Mouse (Mus musculus) lung, postnatal 0 days (tissue): ENCODE data around the gene Pls1. TPM values are rescaled to one million over a fixed set of nuclear protein-coding genes. Genes with fewer than 3 reads are reported as not detected.

Experiments
- ATAC-seq: fragments of 200-750 bp; cut with Nextera tagmentation; 2 replicates; pipeline ENCODE4 v1.8.0; 2017; ENCODE audit warnings: moderate library complexity
- DNase-seq: peaks from one replicate; pipeline ENCODE4 v3.0.0-alpha.2; 2016; ENCODE audit warnings: low spot score
- H3K27ac ChIP-seq: fragments of 300-500 bp; sonication (generic); 2 replicates; pipeline ENCODE4 v1.5.1; 2014; ENCODE audit warnings: antibody characterized with exemption, mild to moderate bottlenecking, low read length, mixed read lengths
- H3K27me3 ChIP-seq: fragments of 300-500 bp; sonication (generic); replicated peaks from 2 replicates; pipeline ENCODE4 v1.6.1; 2014; ENCODE audit warnings: low read length, mixed read lengths; ENCODE audit not compliant: insufficient read depth
- H3K36me3 ChIP-seq: fragments of 300-500 bp; sonication (generic); 2 replicates; pipeline ENCODE4 v1.6.1; 2014; ENCODE audit warnings: low read length, mixed read lengths; ENCODE audit not compliant: insufficient read depth
- H3K4me1 ChIP-seq: fragments of 300-500 bp; sonication (generic); 2 replicates; pipeline ENCODE4 v1.6.1; 2014; ENCODE audit warnings: antibody characterized with exemption, low read depth, low read length, mixed read lengths; ENCODE audit not compliant: insufficient read depth
- H3K4me2 ChIP-seq: fragments of 300-500 bp; sonication (generic); replicated peaks from 2 replicates; pipeline ENCODE4 v1.6.1; 2014; ENCODE audit warnings: low read depth, mild to moderate bottlenecking, low read length, moderate library complexity, mixed read lengths
- H3K4me3 ChIP-seq: fragments of 300-500 bp; sonication (generic); 2 replicates; pipeline ENCODE4 v1.5.1; 2014; ENCODE audit warnings: low read depth, low read length
- H3K9ac ChIP-seq: fragments of 300-500 bp; sonication (generic); replicated peaks from 2 replicates; pipeline ENCODE4 v1.6.1; 2014; ENCODE audit warnings: low read depth, mild to moderate bottlenecking
- H3K9me3 ChIP-seq: fragments of 300-500 bp; sonication (generic); 2 replicates; pipeline ENCODE4 v1.6.1; 2016; ENCODE audit warnings: low read length, mixed read lengths
- CTCF ChIP-seq: IDR thresholded peaks from 2 replicates; pipeline ENCODE4 v1.5.1; 2016; ENCODE audit warnings: antibody characterized with exemption, mild to moderate bottlenecking
- EP300 ChIP-seq: IDR thresholded peaks from 2 replicates; pipeline ENCODE4 v1.6.1; 2016; ENCODE audit warnings: antibody characterized with exemption, mild to moderate bottlenecking, control low read depth
- WGBS: fragments of 180-500 bp; shearing (Covaris S2); extraction: QIAGEN DNeasy Blood & Tissue Kit; methylation state at CpG from one replicate; pipeline ENCODE4 v1.1.7; 2014; 5-methylcytosine and 5-hydroxymethylcytosine counted together
- polyA plus RNA-seq: library from polyadenylated mRNA; unstranded; fragments of >200 nt; fragmentation: Nextera tagmentation; extraction: Ambion mirVana; gene quantifications from 2 replicates; pipeline ENCODE4 v1.2.1, GENCODE M21; 2015

Gene Pls1
- polyA plus RNA-seq, 1 experiment from 2014 or later = 14.2 TPM

- no peak for ATAC-seq
Measured at GRCm38 (mm10) chr9:95763218-95763617, 81.9 kb downstream of the Pls1 start.

GRCm38 (mm10) chr9:95762228-95762627 lies 82.9 kb downstream of the Pls1 start:
- ATAC-seq = no peak
- 81% methylated on average over 3 of the region's 3 CpGs for WGBS

More at GRCm38 (mm10) chr9:95763218-95763617, 81.9 kb downstream of the Pls1 start:
- DNase-seq = no peak
- Histone ChIP-seq H3K4me1 (no peaks in the 10 kb centered on the region), H3K9me3 (no peaks in the 10 kb centered on the region), H3K27ac (no peak overlapping the region), H3K27me3 (no peaks in the 10 kb centered on the region), H3K9ac (no peak overlapping the region), H3K36me3 (no peaks in the 10 kb centered on the region), H3K4me2 (no peak overlapping the region), H3K4me3 (no peak overlapping the region)
- WGBS = 62% methylated on average over 4 of the region's 4 CpGs
- TF ChIP-seq EP300 (no peak), CTCF (no peak)

GRCm38 (mm10) chr9:95761381-95761780 lies 83.7 kb downstream of the Pls1 start:
- DNase-seq = no peak
- no peak for TF ChIP-seq EP300
- TF ChIP-seq CTCF = no peak
- 86% methylated on average over 8 of the region's 8 CpGs for WGBS
- H3K36me3 ChIP-seq = no peaks in the 10 kb centered on the region
- no peaks in the 10 kb centered on the region for H3K27me3 ChIP-seq
- H3K4me2 ChIP-seq = no peak overlapping the region
- H3K9me3 ChIP-seq = no peaks in the 10 kb centered on the region
- H3K4me1 ChIP-seq = no peaks in the 10 kb centered on the region
- no peak overlapping the region for H3K9ac ChIP-seq
- no peak for ATAC-seq
- H3K27ac ChIP-seq = no peak overlapping the region
- no peak overlapping the region for H3K4me3 ChIP-seq

More at GRCm38 (mm10) chr9:95762228-95762627, 82.9 kb downstream of the Pls1 start:
- DNase-seq = no peak
- Histone ChIP-seq H3K4me1 (no peaks in the 10 kb centered on the region), H3K36me3 (no peaks in the 10 kb centered on the region), H3K27ac (no peak overlapping the region), H3K9ac (no peak overlapping the region), H3K9me3 (no peaks in the 10 kb centered on the region), H3K27me3 (no peaks in the 10 kb centered on the region), H3K4me2 (no peak overlapping the region), H3K4me3 (no peak overlapping the region)
- TF ChIP-seq EP300 (no peak), CTCF (no peak)

GRCm38 (mm10) chr9:95750746-95751145 lies 94.4 kb downstream of the Pls1 start:
- WGBS = 38% methylated on average over 9 of the region's 9 CpGs
- no peak overlapping the region for H3K4me3 ChIP-seq

GRCm38 (mm10) chr9:95750037-95750511 lies 95.0 kb downstream of the Pls1 start, which contains the start of gene Trpc1:
TSS of gene Trpc1 (minus strand) at chr9:95750375.
- Histone ChIP-seq H3K9me3 (no peaks in the 10 kb centered on the region), H3K4me3 (peak within 1 kb of the TSS; percentile 80), H3K4me1 (no peaks in the 10 kb centered on the region), H3K27ac (0 out of 2 replicates have a peak within 1 kb of the TSS, but pooled peaks have one; percentile 51), H3K4me2 (peak within 1 kb of the TSS; percentile 95), H3K9ac (peak within 1 kb of the TSS; percentile 83), H3K36me3 (no peaks in the 10 kb centered on the region), H3K27me3 (peaks cover 4% of the 10 kb centered on the region; the same call in 1 of the 2 replicates)
- 1% methylated on average over 31 of the region's 56 CpGs for WGBS
- no peak for TF ChIP-seq CTCF
- no peak for TF ChIP-seq EP300
- ATAC-seq (peak; percentile 99), DNase-seq (peak; percentile 92)

More at GRCm38 (mm10) chr9:95750746-95751145, 94.4 kb downstream of the Pls1 start:
- peaks cover 4% of the 10 kb centered on the region; the same call in 1 of the 2 replicates for H3K27me3 ChIP-seq
- DNase-seq (no peak), ATAC-seq (no peak)
- no peaks in the 10 kb centered on the region for H3K4me1 ChIP-seq
- TF ChIP-seq CTCF = no peak
- no peak for TF ChIP-seq EP300
- H3K9ac ChIP-seq = no peak overlapping the region
- no peaks in the 10 kb centered on the region for H3K36me3 ChIP-seq
- H3K9me3 ChIP-seq = no peaks in the 10 kb centered on the region
- peak overlapping the region; percentile 95; the same call in 1 of the 2 replicates for H3K4me2 ChIP-seq
- H3K27ac ChIP-seq = no peak overlapping the region

- 3% methylated on average over 27 of the region's 34 CpGs for WGBS
- peak; percentile 6 for DNase-seq
- H3K27me3 ChIP-seq = peaks cover 4% of the 10 kb centered on the region; the same call in 1 of the 2 replicates
- no peaks in the 10 kb centered on the region for H3K4me1 ChIP-seq
- H3K27ac ChIP-seq = 0 out of 2 replicates have a peak overlapping the region, but pooled peaks have one; percentile 51
- H3K4me3 ChIP-seq = peak overlapping the region; percentile 80
- peak overlapping the region; percentile 83 for H3K9ac ChIP-seq
- TF ChIP-seq CTCF (no peak), EP300 (no peak)
- peak; percentile 47 for ATAC-seq
- H3K36me3 ChIP-seq = no peaks in the 10 kb centered on the region
- H3K4me2 ChIP-seq = peak overlapping the region; percentile 95
- H3K9me3 ChIP-seq = no peaks in the 10 kb centered on the region
Measured at GRCm38 (mm10) chr9:95749461-95749928, 95.6 kb downstream of the Pls1 start.
